Mouse (Mus musculus) limb, embryonic 11.5 days (tissue): ENCODE data around the gene Olfr325. TPM values are rescaled to one million over a fixed set of nuclear protein-coding genes. Genes with fewer than 3 reads are reported as not detected.

Experiments used
- ATAC-seq: fragments of 200-750 bp; cut with Nextera tagmentation; 2 replicates; pipeline ENCODE4 v1.8.0; 2017; ENCODE audit warnings: low read depth; ENCODE audit not compliant: insufficient number of reproducible peaks, low FRiP score, low TSS enrichment
- DNase-seq: peaks from one replicate; pipeline ENCODE4 v3.0.0-alpha.2; 2015; ENCODE audit warnings: low spot score
- H3K27ac ChIP-seq: fragments of 300-500 bp; sonication (generic); replicated peaks from 2 replicates; pipeline ENCODE4 v1.5.1; 2014; ENCODE audit warnings: low read depth, mild to moderate bottlenecking, low read length
- H3K27me3 ChIP-seq: fragments of 300-500 bp; sonication (generic); 2 replicates; pipeline ENCODE4 v1.6.1; 2014; ENCODE audit warnings: mild to moderate bottlenecking, low read length, mixed read lengths; ENCODE audit not compliant: control insufficient read depth, insufficient read depth
- H3K36me3 ChIP-seq: fragments of 300-500 bp; sonication (generic); 2 replicates; pipeline ENCODE4 v1.6.1; 2014; ENCODE audit warnings: mild to moderate bottlenecking, low read length, moderate library complexity, mixed read lengths; ENCODE audit not compliant: control insufficient read depth, insufficient read depth
- H3K4me1 ChIP-seq: fragments of 300-500 bp; sonication (generic); 2 replicates; pipeline ENCODE4 v1.6.1; 2014; ENCODE audit warnings: low read length, mixed read lengths; ENCODE audit not compliant: control insufficient read depth, insufficient read depth
- H3K4me2 ChIP-seq: fragments of 300-500 bp; sonication (generic); 2 replicates; pipeline ENCODE4 v1.6.1; 2014; ENCODE audit warnings: low read depth, mild to moderate bottlenecking, moderate library complexity; ENCODE audit not compliant: severe bottlenecking
- H3K4me3 ChIP-seq: fragments of 300-500 bp; sonication (generic); 2 replicates; pipeline ENCODE4 v1.5.1; 2014; ENCODE audit warnings: low read depth, low read length
- H3K9ac ChIP-seq: fragments of 300-500 bp; sonication (generic); 2 replicates; pipeline ENCODE4 v1.6.1; 2014; ENCODE audit warnings: mild to moderate bottlenecking, low read length
- H3K9me3 ChIP-seq: fragments of 300-500 bp; sonication (generic); 2 replicates; pipeline ENCODE4 v1.6.1; 2016; ENCODE audit warnings: low read length; ENCODE audit not compliant: control insufficient read depth
- WGBS: fragments of 180-500 bp; shearing (Covaris S2); extraction: QIAGEN DNeasy Blood & Tissue Kit; methylation state at CpG from one replicate; pipeline ENCODE4 v1.1.7; 2014; 5-methylcytosine and 5-hydroxymethylcytosine counted together
- polyA plus RNA-seq: library from polyadenylated mRNA; unstranded; fragments of >200 nt; fragmentation: Nextera tagmentation; extraction: Ambion mirVana; gene quantifications from 2 replicates; pipeline ENCODE4 v1.2.1, GENCODE M21; 2014

The Olfr325 gene
- polyA plus RNA-seq, 1 experiment from 2014 or later, result not detected

DNA sequence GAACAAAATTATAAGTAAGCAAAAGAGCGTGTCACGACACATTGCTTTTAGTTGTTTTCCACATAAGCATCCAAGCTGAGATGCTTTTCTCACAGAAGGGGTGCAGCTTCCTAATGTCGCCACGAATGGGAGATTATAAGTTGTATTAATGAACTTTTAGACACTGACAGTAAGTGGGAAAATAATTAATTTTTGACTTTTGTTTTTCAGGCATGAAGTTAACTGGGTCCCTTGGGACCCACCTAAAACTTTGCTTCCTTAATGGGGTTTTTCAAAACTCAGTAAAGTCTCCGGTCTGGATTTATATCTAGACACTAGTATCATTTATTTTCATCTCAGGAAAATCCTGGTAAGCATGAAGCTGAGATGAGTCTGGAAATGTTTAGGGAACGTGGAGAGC lies 17.3 kb downstream of the Olfr325 start, which contains the start of gene Olfr324:
Gene Olfr324 (plus strand): TSS at position 301 of the 400 bp plus-strand sequence.
- DNase-seq (no peak), ATAC-seq (no peak)
- no peaks in the 10 kb centered on the region for H3K36me3 ChIP-seq
- no peak within 1 kb of the TSS for H3K4me3 ChIP-seq
- H3K27ac ChIP-seq, result no peak within 1 kb of the TSS
- 86% methylated on average over 6 of the region's 6 CpGs for WGBS
- H3K27me3 ChIP-seq, result no peaks in the 10 kb centered on the region
- H3K9me3 ChIP-seq, result no peaks in the 10 kb centered on the region
- H3K4me1 ChIP-seq, result no peaks in the 10 kb centered on the region
- H3K4me2 ChIP-seq, result no peak within 1 kb of the TSS
- no peak within 1 kb of the TSS for H3K9ac ChIP-seq

DNA sequence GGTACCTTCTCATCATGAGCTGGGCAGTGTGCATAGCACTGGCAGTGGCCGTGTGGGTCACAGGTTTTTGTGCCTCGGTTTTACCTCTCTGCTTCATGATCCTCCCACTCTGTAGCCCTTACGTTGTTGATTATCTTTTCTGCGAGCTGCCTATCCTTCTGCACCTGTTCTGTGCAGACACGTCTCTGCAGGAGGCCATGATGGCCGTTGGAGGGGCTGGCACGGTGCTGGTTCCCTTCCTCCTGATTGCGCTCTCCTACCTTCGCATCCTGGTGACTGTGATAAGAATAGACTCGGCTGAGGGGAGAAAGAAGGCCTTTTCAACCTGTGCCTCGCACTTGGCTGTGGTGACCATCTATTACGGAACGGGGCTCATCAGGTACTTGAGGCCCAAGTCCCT lies 20.3 kb downstream of the Olfr325 start:
- H3K4me3 ChIP-seq, result no peak overlapping the region
- 83% methylated on average over 13 of the region's 13 CpGs for WGBS
- no peaks in the 10 kb centered on the region for H3K4me1 ChIP-seq
- H3K36me3 ChIP-seq, result no peaks in the 10 kb centered on the region
- no peaks in the 10 kb centered on the region for H3K27me3 ChIP-seq
- no peak for ATAC-seq
- H3K4me2 ChIP-seq, result no peak overlapping the region
- no peak overlapping the region for H3K27ac ChIP-seq
- H3K9me3 ChIP-seq, result no peaks in the 10 kb centered on the region
- no peak for DNase-seq
- no peak overlapping the region for H3K9ac ChIP-seq

- DNase-seq (no peak), ATAC-seq (no peak)
- Histone ChIP-seq H3K4me1 (no peaks in the 10 kb centered on the region), H3K27me3 (no peaks in the 10 kb centered on the region), H3K27ac (no peak overlapping the region), H3K9ac (no peak overlapping the region), H3K36me3 (no peaks in the 10 kb centered on the region), H3K4me2 (no peak overlapping the region), H3K4me3 (no peak overlapping the region), H3K9me3 (no peaks in the 10 kb centered on the region)
Observed at GRCm38 (mm10) chr11:58602062-58602461, 24.5 kb downstream of the Olfr325 start.

DNA sequence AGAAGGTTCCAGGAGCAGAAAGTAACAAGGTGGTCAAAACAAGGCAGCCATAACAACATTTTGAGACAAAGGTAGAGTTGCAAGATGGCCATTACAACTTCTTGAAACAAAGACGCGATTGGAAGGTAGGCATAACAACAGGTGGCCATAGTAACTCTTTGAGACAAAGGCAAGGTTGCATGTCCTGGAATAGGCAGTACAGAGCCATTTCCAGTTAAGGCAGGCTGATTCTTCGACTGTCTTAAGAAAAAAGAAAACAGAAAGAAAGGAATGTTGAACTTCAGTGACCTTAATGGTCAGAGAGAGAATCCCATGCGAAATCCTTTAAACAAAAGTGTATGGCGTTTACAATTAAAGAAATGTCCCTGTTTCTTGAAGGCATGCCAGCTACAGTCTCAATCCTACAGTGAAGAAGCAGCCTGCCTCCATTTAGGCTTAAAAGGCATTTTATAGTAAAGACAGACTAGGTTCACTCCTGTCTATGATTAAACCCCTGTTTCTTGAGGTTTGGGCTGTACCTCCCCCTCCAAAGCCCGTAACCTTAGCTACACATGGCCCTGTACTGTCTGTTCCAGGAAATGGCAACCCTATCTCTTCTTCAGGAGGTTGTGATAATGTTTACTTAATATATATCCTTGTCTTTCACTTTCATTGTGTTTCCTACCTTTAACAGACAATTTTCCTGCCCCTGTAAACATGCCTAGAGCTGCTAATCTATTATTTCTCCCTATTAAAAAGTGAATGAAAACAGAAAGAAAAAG lies 25.4 kb downstream of the Olfr325 start:
- H3K4me3 ChIP-seq, result no peak overlapping the region
- H3K4me1 ChIP-seq, result no peaks in the 10 kb centered on the region
- H3K9me3 ChIP-seq, result no peaks in the 10 kb centered on the region
- no peak overlapping the region for H3K4me2 ChIP-seq
- ATAC-seq (no peak), DNase-seq (no peak)
- no peak overlapping the region for H3K27ac ChIP-seq
- H3K9ac ChIP-seq, result no peak overlapping the region
- 90% methylated on average over 6 of the region's 6 CpGs for WGBS
- no peaks in the 10 kb centered on the region for H3K27me3 ChIP-seq
- H3K36me3 ChIP-seq, result no peaks in the 10 kb centered on the region

- no peaks in the 10 kb centered on the region for H3K9me3 ChIP-seq
- no peaks in the 10 kb centered on the region for H3K4me1 ChIP-seq
- 80% methylated on average over 2 of the region's 2 CpGs for WGBS
- H3K9ac ChIP-seq, result no peak overlapping the region
- no peaks in the 10 kb centered on the region for H3K27me3 ChIP-seq
- no peak overlapping the region for H3K27ac ChIP-seq
- no peaks in the 10 kb centered on the region for H3K36me3 ChIP-seq
- no peak overlapping the region for H3K4me3 ChIP-seq
- no peak overlapping the region for H3K4me2 ChIP-seq
- DNase-seq (no peak), ATAC-seq (no peak)
Observed at GRCm38 (mm10) chr11:58604688-58605087, 27.2 kb downstream of the Olfr325 start.

GRCm38 (mm10) chr11:58605228-58605627 lies 27.7 kb downstream of the Olfr325 start:
- no peaks in the 10 kb centered on the region for H3K4me1 ChIP-seq
- H3K9ac ChIP-seq, result no peak overlapping the region
- H3K36me3 ChIP-seq, result no peaks in the 10 kb centered on the region
- no peak overlapping the region for H3K4me2 ChIP-seq
- no peak overlapping the region for H3K27ac ChIP-seq
- H3K9me3 ChIP-seq, result no peaks in the 10 kb centered on the region
- H3K27me3 ChIP-seq, result no peaks in the 10 kb centered on the region
- ATAC-seq, result no peak
- 81% methylated on average over 3 of the region's 3 CpGs for WGBS
- no peak for DNase-seq
- H3K4me3 ChIP-seq, result no peak overlapping the region

DNA sequence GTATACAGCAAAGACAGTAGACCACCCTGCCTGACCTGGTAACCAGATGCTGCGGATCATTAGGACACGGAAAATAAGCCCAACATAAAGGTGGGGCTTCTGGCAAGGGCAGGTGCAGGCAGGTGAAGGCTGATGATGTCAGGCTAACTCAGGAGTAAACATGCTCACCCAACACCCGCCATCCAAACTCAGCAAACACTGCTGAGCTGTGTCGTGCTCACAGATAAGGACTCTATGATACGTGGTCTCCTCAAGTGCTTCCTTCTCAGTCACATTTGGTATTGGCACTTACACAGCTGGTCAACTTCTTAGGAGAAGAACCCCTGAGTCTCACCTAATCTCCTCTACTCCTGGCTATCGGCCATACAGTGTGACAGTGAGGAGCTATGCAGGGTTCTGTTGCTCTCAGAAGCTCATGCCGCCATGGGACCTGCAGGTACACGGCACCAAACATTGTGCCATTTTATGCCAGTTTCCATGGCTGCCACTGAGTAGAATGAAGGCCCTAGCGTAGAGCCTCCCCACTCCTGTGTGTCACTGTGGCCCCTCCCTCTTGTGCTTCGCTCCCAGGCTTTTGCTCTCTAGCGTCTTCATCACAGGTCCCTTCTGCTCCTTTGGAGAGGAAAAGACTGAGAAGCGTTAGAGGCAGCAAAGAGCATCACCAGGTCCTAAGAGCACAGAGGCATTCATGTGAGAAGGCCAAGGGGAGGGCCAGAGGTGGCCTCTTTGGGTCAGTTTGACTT lies 28.8 kb downstream of the Olfr325 start:
- Histone ChIP-seq H3K27me3 (no peaks in the 10 kb centered on the region), H3K4me2 (no peak overlapping the region), H3K27ac (no peak overlapping the region), H3K4me3 (no peak overlapping the region), H3K4me1 (no peaks in the 10 kb centered on the region), H3K9ac (no peak overlapping the region), H3K36me3 (no peaks in the 10 kb centered on the region), H3K9me3 (no peaks in the 10 kb centered on the region)
- no peak for ATAC-seq
- WGBS, result 85% methylated on average over 12 of the region's 12 CpGs
- no peak for DNase-seq

DNA sequence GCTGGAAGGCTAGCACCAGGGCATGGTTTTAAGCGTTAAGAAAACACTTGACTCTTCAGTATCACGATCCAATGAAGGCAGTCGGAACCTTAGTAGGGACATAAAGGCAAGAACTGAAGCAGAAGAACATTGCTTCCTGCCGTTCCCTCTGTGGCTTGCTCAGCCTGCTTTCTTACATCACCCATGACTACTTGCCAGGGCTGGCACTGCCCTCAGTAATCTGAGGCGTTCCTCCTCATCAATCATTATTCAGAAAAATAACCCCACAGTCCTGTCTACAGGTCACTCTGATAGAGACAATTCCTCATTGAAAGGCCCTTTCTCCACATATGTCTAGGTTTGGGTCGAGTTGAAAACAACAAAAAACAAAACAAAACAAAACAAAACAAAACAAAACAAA lies 29.5 kb downstream of the Olfr325 start:
- Histone ChIP-seq H3K4me2 (no peak overlapping the region), H3K27me3 (no peaks in the 10 kb centered on the region), H3K4me3 (no peak overlapping the region), H3K4me1 (no peaks in the 10 kb centered on the region), H3K27ac (no peak overlapping the region), H3K9ac (no peak overlapping the region), H3K9me3 (no peaks in the 10 kb centered on the region), H3K36me3 (no peaks in the 10 kb centered on the region)
- WGBS, result 85% methylated on average over 6 of the region's 6 CpGs
- DNase-seq (no peak), ATAC-seq (no peak)
